Mouse (Mus musculus) limb, embryonic 14.5 days (tissue): ENCODE measurements at regions not wholly inside any gene's neighbourhood (a gene's known extent, or its start where the extent isn't known, plus 50 kb on each side); places are given as distances from the start of the nearest gene placed in this dataset.

Experiments
- ATAC-seq: fragments of 200-750 bp; cut with Nextera tagmentation; 2 replicates; pipeline ENCODE4 v1.8.0; 2017; ENCODE audit warnings: low read depth, moderate number of reproducible peaks, moderate TSS enrichment; ENCODE audit not compliant: low FRiP score
- DNase-seq: peaks from one replicate; pipeline ENCODE4 v3.0.0-alpha.2; 2015; ENCODE audit warnings: low spot score
- H3K27ac ChIP-seq: fragments of 300-500 bp; sonication (generic); replicated peaks from 2 replicates; pipeline ENCODE4 v1.5.1; 2014; ENCODE audit warnings: low read depth, mild to moderate bottlenecking, low read length, moderate library complexity, mixed read lengths
- H3K27me3 ChIP-seq: fragments of 300-500 bp; sonication (generic); 2 replicates; pipeline ENCODE4 v1.6.1; 2014; ENCODE audit warnings: low read length, mixed read lengths; ENCODE audit not compliant: control insufficient read depth, insufficient read depth
- H3K36me3 ChIP-seq: fragments of 300-500 bp; sonication (generic); 2 replicates; pipeline ENCODE4 v1.6.1; 2014; ENCODE audit warnings: mild to moderate bottlenecking, low read length, moderate library complexity, mixed read lengths; ENCODE audit not compliant: control insufficient read depth, insufficient read depth
- H3K4me1 ChIP-seq: fragments of 300-500 bp; sonication (generic); 2 replicates; pipeline ENCODE4 v1.6.1; 2014; ENCODE audit warnings: antibody characterized with exemption, low read length, mixed read lengths; ENCODE audit not compliant: control insufficient read depth, insufficient read depth
- H3K4me2 ChIP-seq: fragments of 300-500 bp; sonication (generic); replicated peaks from 2 replicates; pipeline ENCODE4 v1.6.1; 2014; ENCODE audit warnings: low read depth, mild to moderate bottlenecking, low read length, moderate library complexity; ENCODE audit not compliant: severe bottlenecking
- H3K4me3 ChIP-seq: fragments of 300-500 bp; sonication (generic); replicated peaks from 2 replicates; pipeline ENCODE4 v1.5.1; 2014; ENCODE audit warnings: low read length
- H3K9ac ChIP-seq: fragments of 300-500 bp; sonication (generic); 2 replicates; pipeline ENCODE4 v1.6.1; 2014; ENCODE audit warnings: mild to moderate bottlenecking, low read depth, low read length, moderate library complexity; ENCODE audit not compliant: severe bottlenecking
- H3K9me3 ChIP-seq: fragments of 300-500 bp; sonication (generic); 2 replicates; pipeline ENCODE4 v1.6.1; 2016; ENCODE audit warnings: low read length; ENCODE audit not compliant: control insufficient read depth
- POLR2A ChIP-seq: fragments of 200-500 bp; IDR thresholded peaks from 2 replicates; pipeline ENCODE4 v1.8.0; 2012; ENCODE audit warnings: inconsistent platforms, mild to moderate bottlenecking, moderate library complexity, borderline replicate concordance; ENCODE audit not compliant: insufficient read depth, insufficient read length; ENCODE audit errors: extremely low read depth
- WGBS: fragments of 180-500 bp; shearing (Covaris S2); extraction: QIAGEN DNeasy Blood & Tissue Kit; methylation state at CpG from one replicate; pipeline ENCODE4 v1.1.7; 2014; 5-methylcytosine and 5-hydroxymethylcytosine counted together

- Histone ChIP-seq H3K36me3 (no peaks in the 10 kb centered on the region), H3K4me3 (no peak overlapping the region), H3K4me2 (no peak overlapping the region), H3K4me1 (no peaks in the 10 kb centered on the region), H3K9me3 (no peaks in the 10 kb centered on the region), H3K9ac (no peak overlapping the region), H3K27ac (no peak overlapping the region), H3K27me3 (no peaks in the 10 kb centered on the region)
- ATAC-seq (no peak), DNase-seq (no peak)
- 69% methylated on average over 3 of the region's 3 CpGs for WGBS
- no peak for TF ChIP-seq POLR2A
These were observed 453.9 kb downstream of the H2al1n start for GRCm38 (mm10) chrX:14664852-14665251.

GRCm38 (mm10) chrX:14696375-14696774 lies 485.4 kb downstream of the H2al1n start:
- 88% methylated on average over 2 of the region's 2 CpGs for WGBS
- Histone ChIP-seq H3K36me3 (no peaks in the 10 kb centered on the region), H3K9ac (no peak overlapping the region), H3K4me1 (no peaks in the 10 kb centered on the region), H3K4me3 (no peak overlapping the region), H3K9me3 (no peaks in the 10 kb centered on the region), H3K27ac (no peak overlapping the region), H3K4me2 (no peak overlapping the region), H3K27me3 (no peaks in the 10 kb centered on the region)
- DNase-seq (no peak), ATAC-seq (no peak)
- TF ChIP-seq POLR2A, result no peak

GRCm38 (mm10) chrX:14738999-14739398 lies 528.1 kb downstream of the H2al1n start:
- H3K27ac ChIP-seq, result no peak overlapping the region
- no peaks in the 10 kb centered on the region for H3K4me1 ChIP-seq
- ATAC-seq (no peak), DNase-seq (no peak)
- no peak overlapping the region for H3K4me2 ChIP-seq
- H3K9me3 ChIP-seq, result no peaks in the 10 kb centered on the region
- H3K36me3 ChIP-seq, result no peaks in the 10 kb centered on the region
- H3K4me3 ChIP-seq, result no peak overlapping the region
- no peaks in the 10 kb centered on the region for H3K27me3 ChIP-seq
- no peak for TF ChIP-seq POLR2A
- no peak overlapping the region for H3K9ac ChIP-seq
